Mouse (Mus musculus): ENCODE results near the gene Tbc1d7. TPM values are rescaled to one million over a fixed set of nuclear protein-coding genes. Genes with fewer than 3 reads are reported as not detected.

The Tbc1d7 gene
- polyA plus RNA-seq (2012; rRNA removed) (2.8 and 4.7 TPM in 2 replicates), polyA plus RNA-seq (2014; fragmentation: Nextera tagmentation; extraction: Ambion mirVana) (12.6 and 14.1 TPM in 2 replicates)

DNA sequence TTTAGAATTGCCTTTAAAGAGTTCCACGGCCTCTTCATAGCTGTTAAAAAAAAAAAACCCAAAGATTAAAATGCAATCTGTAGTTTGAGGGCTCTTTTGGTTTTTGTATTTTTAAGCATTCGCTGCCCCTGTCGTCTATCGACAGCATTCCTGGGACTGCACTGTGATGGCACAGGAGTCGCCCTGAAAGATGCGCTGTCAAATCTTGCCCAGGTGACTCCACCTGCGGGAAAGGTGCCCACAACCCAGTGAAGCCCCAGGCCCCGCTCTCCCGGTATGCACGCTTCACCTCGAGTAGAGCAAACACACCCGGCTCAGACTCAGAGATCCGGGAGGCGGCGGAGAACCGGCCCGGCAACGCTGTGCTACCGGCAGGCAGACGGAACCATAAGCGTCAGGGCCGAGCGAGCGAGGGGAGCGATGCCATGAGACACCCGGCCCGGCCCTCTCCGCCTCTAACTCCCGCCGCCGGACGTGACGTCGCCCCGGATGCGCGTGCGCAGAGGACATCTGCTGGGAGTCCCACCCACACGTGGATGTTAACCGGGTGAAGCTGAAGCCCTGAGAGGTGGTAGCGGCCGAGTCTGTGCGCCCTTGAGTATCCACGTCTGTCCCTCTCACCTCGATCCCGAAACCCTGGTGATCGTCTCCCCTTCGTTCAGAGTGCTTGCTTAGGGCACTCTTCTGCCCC is at the start of gene Tbc1d7:
Tbc1d7 (minus strand) TSS at position 482 of the 691 bp plus-strand sequence.
- WGBS (ENCODE audit: insufficient replicate concordance) = 1% methylated on average over 47 of the region's 48 CpGs
- no peaks in the 10 kb centered on the region for H3K9me3 ChIP-seq (ENCODE audit: control insufficient read depth, low read length)
- peaks cover 5 to 9% of the 10 kb centered on the region in 2 experiments for H3K4me1 ChIP-seq (replicated peaks; ENCODE audit: control insufficient read depth in 2 of 2, insufficient read depth in 2 of 2, low read length in 1 of 2)
- peak; percentile 90 to 93 (median 91) for DNase-seq (ENCODE audit: low read depth in 3 of 3, low spot score in 3 of 3)
- H3K4me2 ChIP-seq (ENCODE audit: low read depth) = peak within 1 kb of the TSS; percentile 93
- peak within 1 kb of the TSS; percentile 73 for H3K9ac ChIP-seq (replicated peaks)
- ATAC-seq (ENCODE audit: insufficient read depth) = peak; percentile 94
- H3K36me3 ChIP-seq (replicated peaks; ENCODE audit: control insufficient read depth, insufficient read depth, low read depth) = no peaks in the 10 kb centered on the region
- H3K27me3 ChIP-seq (ENCODE audit: control insufficient read depth, insufficient read depth, low read length) = no peaks in the 10 kb centered on the region
- no peak; the same call in 1 of the 2 replicates for TF ChIP-seq CTCF (IDR thresholded peaks at IDR 0.05; ENCODE audit: low read depth)
- peak within 1 kb of the TSS; percentile 12; the same call in 1 of the 2 replicates for H3K27ac ChIP-seq
- peak within 1 kb of the TSS; percentile 71 to 89 for H3K4me3 ChIP-seq (ENCODE audit: insufficient read depth in 1 of 2, low read depth in 2 of 2, low read length in 2 of 2)

DNA sequence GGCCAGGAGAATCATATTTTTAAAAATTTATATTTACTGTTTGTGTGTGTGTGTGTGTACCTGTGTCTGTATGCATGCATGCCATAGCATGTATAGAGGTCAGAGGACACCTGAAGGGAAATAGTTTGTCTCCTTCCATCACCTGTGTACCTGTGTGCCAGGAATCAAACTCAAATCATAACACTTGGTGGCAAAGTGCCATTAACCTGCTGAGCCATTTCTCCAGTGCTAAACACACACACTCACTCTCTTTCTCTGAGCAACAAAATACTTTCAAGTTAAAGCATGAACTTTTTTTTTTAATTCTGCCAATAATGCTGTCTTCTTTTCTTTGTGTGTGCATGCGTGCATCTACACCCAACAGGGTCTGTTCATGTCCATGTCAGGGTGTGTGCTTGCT is 49.3 kb upstream of the Tbc1d7 start:
- ATAC-seq (ENCODE audit: insufficient read depth) = no peak
- 71% methylated on average over 1 of the region's 1 CpGs for WGBS (ENCODE audit: insufficient replicate concordance)
- no peak overlapping the region for H3K4me2 ChIP-seq (ENCODE audit: low read depth)
- H3K4me3 ChIP-seq (ENCODE audit: insufficient read depth in 1 of 2, low read depth in 2 of 2, low read length in 2 of 2) = no peak overlapping the region
- H3K36me3 ChIP-seq (replicated peaks; ENCODE audit: control insufficient read depth, insufficient read depth, low read depth) = no peaks in the 10 kb centered on the region
- peaks cover 7% of the 10 kb centered on the region for H3K27me3 ChIP-seq (ENCODE audit: control insufficient read depth, insufficient read depth, low read length)
- H3K9ac ChIP-seq (replicated peaks) = no peak overlapping the region
- H3K4me1 ChIP-seq (replicated peaks; ENCODE audit: control insufficient read depth in 2 of 2, insufficient read depth in 2 of 2, low read length in 1 of 2) = peaks cover 0 to 7% of the 10 kb centered on the region in 2 experiments; a peak in 2 of 4 replicates
- no peak overlapping the region for H3K27ac ChIP-seq
- no peak for DNase-seq (ENCODE audit: low read depth in 3 of 3, low spot score in 3 of 3)
- H3K9me3 ChIP-seq (ENCODE audit: control insufficient read depth, low read length) = no peaks in the 10 kb centered on the region
- no peak for TF ChIP-seq EP300 (IDR thresholded peaks at IDR 0.05; ENCODE audit: low read depth)
- TF ChIP-seq CTCF (IDR thresholded peaks at IDR 0.05; ENCODE audit: low read depth) = no peak

DNA sequence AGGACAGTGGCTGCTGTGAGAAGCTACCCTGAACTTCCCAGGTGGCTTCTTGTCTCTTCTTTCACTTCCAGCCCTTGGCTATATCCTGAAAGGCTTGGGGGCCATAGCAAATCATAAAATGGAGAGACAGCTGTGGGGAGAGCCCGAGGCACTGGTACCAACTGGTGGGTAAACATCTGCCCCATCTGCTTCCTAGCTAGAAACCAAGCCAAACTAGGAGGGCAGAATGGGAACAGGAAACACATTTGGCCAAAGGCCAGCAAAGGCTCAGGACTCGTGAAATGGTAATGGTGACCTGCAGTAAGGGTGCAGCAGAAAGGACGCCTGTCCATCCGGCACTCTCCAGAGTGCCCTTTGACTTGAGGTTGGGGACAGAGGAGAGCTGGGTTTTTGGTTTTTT is 47.5 kb upstream of the Tbc1d7 start:
- H3K4me1 ChIP-seq (replicated peaks; ENCODE audit: control insufficient read depth in 2 of 2, insufficient read depth in 2 of 2, low read length in 1 of 2) = peaks cover 0 to 13% of the 10 kb centered on the region in 2 experiments; a peak in 2 of 4 replicates
- H3K4me2 ChIP-seq (ENCODE audit: low read depth) = no peak overlapping the region
- TF ChIP-seq EP300 (IDR thresholded peaks at IDR 0.05; ENCODE audit: low read depth) (no peak), CTCF (IDR thresholded peaks at IDR 0.05; ENCODE audit: low read depth) (no peak)
- H3K4me3 ChIP-seq (ENCODE audit: insufficient read depth in 1 of 2, low read depth in 2 of 2, low read length in 2 of 2) = no peak overlapping the region
- H3K27ac ChIP-seq = no peak overlapping the region
- DNase-seq (ENCODE audit: low read depth in 3 of 3, low spot score in 3 of 3) = no peak
- ATAC-seq (ENCODE audit: insufficient read depth) = no peak
- H3K9me3 ChIP-seq (ENCODE audit: control insufficient read depth, low read length) = no peaks in the 10 kb centered on the region
- H3K36me3 ChIP-seq (replicated peaks; ENCODE audit: control insufficient read depth, insufficient read depth, low read depth) = no peaks in the 10 kb centered on the region
- H3K27me3 ChIP-seq (ENCODE audit: control insufficient read depth, insufficient read depth, low read length) = peaks cover 7% of the 10 kb centered on the region
- no peak overlapping the region for H3K9ac ChIP-seq (replicated peaks)
- 43% methylated on average over 4 of the region's 4 CpGs for WGBS (ENCODE audit: insufficient replicate concordance)

DNA sequence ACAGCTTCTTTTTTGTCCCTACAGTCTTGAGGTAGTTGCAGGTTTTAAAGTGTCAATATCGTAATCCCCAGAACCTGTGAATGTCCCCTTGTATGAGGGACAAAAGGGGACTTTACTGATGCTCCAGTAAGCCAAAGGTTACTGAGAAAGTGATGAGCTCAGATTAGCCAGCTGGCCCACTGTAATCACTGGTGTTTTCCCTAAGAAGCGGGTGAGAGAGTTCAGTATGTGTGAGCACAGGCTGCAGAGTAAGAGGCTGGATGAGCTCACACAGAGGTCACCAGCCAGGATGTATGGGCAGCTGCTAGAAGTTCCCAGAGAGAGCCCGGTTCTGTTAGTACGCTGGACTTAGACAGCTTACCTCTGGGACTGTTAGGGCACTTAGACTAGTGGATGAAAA is 47.0 kb upstream of the Tbc1d7 start:
- DNase-seq (ENCODE audit: low read depth in 3 of 3, low spot score in 3 of 3) = no peak
- no peak overlapping the region for H3K9ac ChIP-seq (replicated peaks)
- no peak for ATAC-seq (ENCODE audit: insufficient read depth)
- no peaks in the 10 kb centered on the region for H3K9me3 ChIP-seq (ENCODE audit: control insufficient read depth, low read length)
- no peak overlapping the region for H3K27ac ChIP-seq
- H3K4me3 ChIP-seq (ENCODE audit: insufficient read depth in 1 of 2, low read depth in 2 of 2, low read length in 2 of 2) = no peak overlapping the region
- peaks cover 7% of the 10 kb centered on the region for H3K27me3 ChIP-seq (ENCODE audit: control insufficient read depth, insufficient read depth, low read length)
- peaks cover 0 to 13% of the 10 kb centered on the region in 2 experiments; a peak in 2 of 4 replicates for H3K4me1 ChIP-seq (replicated peaks; ENCODE audit: control insufficient read depth in 2 of 2, insufficient read depth in 2 of 2, low read length in 1 of 2)
- H3K36me3 ChIP-seq (replicated peaks; ENCODE audit: control insufficient read depth, insufficient read depth, low read depth) = no peaks in the 10 kb centered on the region
- 42% methylated on average over 4 of the region's 4 CpGs for WGBS (ENCODE audit: insufficient replicate concordance)
- no peak for TF ChIP-seq CTCF (IDR thresholded peaks at IDR 0.05; ENCODE audit: low read depth)
- no peak for TF ChIP-seq EP300 (IDR thresholded peaks at IDR 0.05; ENCODE audit: low read depth)
- no peak overlapping the region for H3K4me2 ChIP-seq (ENCODE audit: low read depth)

DNA sequence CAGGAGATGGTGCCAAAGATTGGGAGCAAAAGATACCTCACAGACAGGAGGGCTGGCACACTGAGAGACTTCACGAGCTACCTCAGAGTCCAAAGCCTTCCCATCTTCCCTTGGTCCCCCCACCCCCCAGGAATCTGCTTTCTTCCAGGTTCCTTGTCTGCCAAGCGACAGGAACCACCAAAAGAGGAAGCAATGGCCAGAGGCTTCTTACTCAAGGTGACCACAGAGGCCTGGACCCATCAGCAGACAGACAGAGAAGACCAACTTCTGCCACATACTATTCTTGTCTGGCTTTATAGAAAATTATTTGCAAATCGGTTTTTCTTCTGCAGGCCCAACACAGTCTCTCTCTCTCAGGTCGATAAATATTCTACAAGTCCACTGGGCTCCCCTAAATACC is 46.4 kb upstream of the Tbc1d7 start:
- WGBS (ENCODE audit: insufficient replicate concordance) = 18% methylated on average over 4 of the region's 4 CpGs
- DNase-seq (ENCODE audit: low read depth in 3 of 3, low spot score in 3 of 3) (no peak), ATAC-seq (ENCODE audit: insufficient read depth) (no peak)
- no peak overlapping the region for H3K9ac ChIP-seq (replicated peaks)
- no peak overlapping the region for H3K4me2 ChIP-seq (ENCODE audit: low read depth)
- peaks cover 0 to 13% of the 10 kb centered on the region in 2 experiments; a peak in 2 of 4 replicates for H3K4me1 ChIP-seq (replicated peaks; ENCODE audit: control insufficient read depth in 2 of 2, insufficient read depth in 2 of 2, low read length in 1 of 2)
- no peaks in the 10 kb centered on the region for H3K36me3 ChIP-seq (replicated peaks; ENCODE audit: control insufficient read depth, insufficient read depth, low read depth)
- no peak overlapping the region for H3K27ac ChIP-seq
- no peak for TF ChIP-seq CTCF (IDR thresholded peaks at IDR 0.05; ENCODE audit: low read depth)
- no peak for TF ChIP-seq EP300 (IDR thresholded peaks at IDR 0.05; ENCODE audit: low read depth)
- H3K4me3 ChIP-seq (ENCODE audit: insufficient read depth in 1 of 2, low read depth in 2 of 2, low read length in 2 of 2) = no peak overlapping the region
- H3K9me3 ChIP-seq (ENCODE audit: control insufficient read depth, low read length) = no peaks in the 10 kb centered on the region
- peaks cover 7% of the 10 kb centered on the region for H3K27me3 ChIP-seq (ENCODE audit: control insufficient read depth, insufficient read depth, low read length)

All from liver, embryonic 14.5 days (tissue).